Mouse (Mus musculus) urinary bladder, postnatal 10 days (tissue): ENCODE measurements around the gene Gpr3.

ENCODE experiments used
- DNase-seq: peaks from one replicate; pipeline ENCODE4 v3.0.0; 2022; ENCODE audit warnings: low spot score

Gene Gpr3

GRCm38 (mm10) chr4:133233285-133233976 is 21.1 kb upstream of the Gpr3 start:
- DNase-seq = no peak

- no peak for DNase-seq
Observed at GRCm38 (mm10) chr4:133229582-133229981, 17.2 kb upstream of the Gpr3 start.

GRCm38 (mm10) chr4:133227636-133228035 is 15.3 kb upstream of the Gpr3 start:
- DNase-seq = no peak

- DNase-seq = no peak
Observed at GRCm38 (mm10) chr4:133226073-133226472, 13.7 kb upstream of the Gpr3 start.

GRCm38 (mm10) chr4:133223875-133224274 is 11.5 kb upstream of the Gpr3 start:
- no peak for DNase-seq

- DNase-seq = no peak
Observed at GRCm38 (mm10) chr4:133221701-133222100, 9.4 kb upstream of the Gpr3 start.

- no peak for DNase-seq
Observed at GRCm38 (mm10) chr4:133220656-133221055, 8.3 kb upstream of the Gpr3 start.

GRCm38 (mm10) chr4:133218745-133219144 is 6.4 kb upstream of the Gpr3 start:
- DNase-seq = no peak

- no peak for DNase-seq
Observed at GRCm38 (mm10) chr4:133217641-133218040, 5.3 kb upstream of the Gpr3 start.

GRCm38 (mm10) chr4:133213661-133214060 is 1.3 kb upstream of the Gpr3 start:
- no peak for DNase-seq

GRCm38 (mm10) chr4:133213268-133213590 is 893 bp upstream of the Gpr3 start:
- DNase-seq = no peak

GRCm38 (mm10) chr4:133212562-133213267 is 379 bp upstream of the Gpr3 start:
- no peak for DNase-seq

- DNase-seq = no peak
Observed at GRCm38 (mm10) chr4:133210788-133211390, 1.4 kb downstream of the Gpr3 start.

- no peak for DNase-seq
Observed at GRCm38 (mm10) chr4:133210023-133210787, 2.1 kb downstream of the Gpr3 start.

GRCm38 (mm10) chr4:133209366-133209765 is 3.0 kb downstream of the Gpr3 start:
- no peak for DNase-seq

- no peak for DNase-seq
Observed at GRCm38 (mm10) chr4:133204379-133204778, 8.0 kb downstream of the Gpr3 start.

- no peak for DNase-seq
Observed at GRCm38 (mm10) chr4:133203591-133203990, 8.7 kb downstream of the Gpr3 start.

GRCm38 (mm10) chr4:133202254-133202653 is 10.1 kb downstream of the Gpr3 start:
- no peak for DNase-seq

GRCm38 (mm10) chr4:133201006-133201771 is 11.1 kb downstream of the Gpr3 start:
- no peak for DNase-seq

GRCm38 (mm10) chr4:133200343-133200742 is 12.0 kb downstream of the Gpr3 start:
- DNase-seq = no peak

- no peak for DNase-seq
Observed at GRCm38 (mm10) chr4:133199743-133200142, 12.6 kb downstream of the Gpr3 start.
